Mouse (Mus musculus) olfactory bulb, adult 2 months (tissue): Measurements from ENCODE around the gene Habp2.

Source experiments
- CTCF ChIP-seq: fragments of 200-500 bp; IDR thresholded peaks from 2 replicates; pipeline ENCODE4 v1.5.1; 2012; ENCODE audit warnings: low read depth, mild to moderate bottlenecking, low read length, moderate library complexity; ENCODE audit not compliant: insufficient read depth
- POLR2A ChIP-seq: fragments of 200-500 bp; IDR thresholded peaks from 2 replicates; pipeline ENCODE4 v1.6.1; 2012; ENCODE audit warnings: mild to moderate bottlenecking, low read depth, low read length, moderate library complexity; ENCODE audit not compliant: insufficient read depth

GRCm38 (mm10) chr19:56255506-56255905 is 31.4 kb upstream of the Habp2 start:
- no peak for TF ChIP-seq POLR2A
- TF ChIP-seq CTCF: no peak
